Mouse (Mus musculus): ENCODE measurements around the gene Rnasek. TPM values are rescaled to one million over a fixed set of nuclear protein-coding genes. Genes with fewer than 3 reads are reported as not detected.

Rnasek gene
- total RNA-seq, 2 experiments from 2014 or later, result 269 to 280 TPM

DNA sequence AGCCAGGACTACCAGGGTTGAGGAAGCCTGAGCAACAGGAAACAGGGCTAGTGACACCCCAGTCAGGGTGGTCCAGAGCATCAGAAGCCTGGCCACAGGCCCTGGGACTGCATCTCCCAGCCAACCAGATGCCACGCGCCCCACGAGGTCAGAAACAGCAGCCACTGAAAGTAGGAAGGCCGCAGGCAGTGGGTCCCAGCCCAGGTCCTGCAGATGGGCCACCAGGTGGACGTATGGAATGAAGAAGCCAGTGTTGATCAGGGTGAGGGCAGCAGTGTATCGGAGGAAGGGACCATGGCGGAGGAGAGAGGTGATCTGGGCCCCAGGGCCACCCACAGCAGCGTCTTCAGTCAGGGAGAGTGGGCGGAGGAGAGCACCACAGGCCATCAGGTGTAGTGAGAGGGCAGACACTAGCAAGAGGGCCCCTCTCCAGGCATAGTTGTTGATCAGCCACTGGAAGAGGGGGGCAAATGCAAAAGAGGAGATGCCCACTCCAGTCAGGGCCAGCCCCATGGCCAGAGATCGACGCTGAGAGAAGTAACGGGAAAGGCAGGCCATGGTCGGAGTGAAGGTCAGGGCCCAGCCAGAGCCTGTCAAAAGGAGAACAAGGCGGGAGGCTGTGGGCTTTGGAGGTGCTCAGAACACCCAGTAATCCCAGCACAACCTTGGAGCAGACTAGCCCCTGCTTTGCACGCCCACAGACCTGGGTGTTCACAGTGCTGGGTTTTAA, 20.7 kb downstream of the Rnasek start:
- no peak for DNase-seq (ENCODE audit: low spot score in 2 of 2)

DNA sequence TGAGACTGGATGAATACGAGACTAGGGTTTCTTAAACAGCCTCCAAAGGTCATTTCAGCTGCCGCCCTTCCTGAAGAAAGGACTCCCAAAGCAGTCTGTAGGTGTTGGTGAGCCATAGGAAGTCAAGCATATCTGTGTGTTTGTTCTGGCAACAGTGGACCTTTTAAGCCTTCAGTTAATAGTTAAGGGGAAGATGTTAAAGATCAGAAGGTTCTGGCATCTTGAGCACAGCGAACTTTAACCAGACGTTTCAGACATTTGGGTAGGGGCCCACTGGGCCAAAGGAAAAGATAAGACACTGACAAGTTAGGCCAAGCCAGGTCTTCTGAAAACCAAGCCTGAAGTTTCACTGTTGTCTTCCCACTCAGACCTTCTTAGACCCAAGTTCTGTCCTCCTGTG, 21.6 kb downstream of the Rnasek start:
- no peak for DNase-seq (ENCODE audit: low spot score in 2 of 2)

- DNase-seq (ENCODE audit: low spot score in 2 of 2), result no peak
These were observed 23.5 kb downstream of the Rnasek start for GRCm38 (mm10) chr11:70216103-70216502.

DNA sequence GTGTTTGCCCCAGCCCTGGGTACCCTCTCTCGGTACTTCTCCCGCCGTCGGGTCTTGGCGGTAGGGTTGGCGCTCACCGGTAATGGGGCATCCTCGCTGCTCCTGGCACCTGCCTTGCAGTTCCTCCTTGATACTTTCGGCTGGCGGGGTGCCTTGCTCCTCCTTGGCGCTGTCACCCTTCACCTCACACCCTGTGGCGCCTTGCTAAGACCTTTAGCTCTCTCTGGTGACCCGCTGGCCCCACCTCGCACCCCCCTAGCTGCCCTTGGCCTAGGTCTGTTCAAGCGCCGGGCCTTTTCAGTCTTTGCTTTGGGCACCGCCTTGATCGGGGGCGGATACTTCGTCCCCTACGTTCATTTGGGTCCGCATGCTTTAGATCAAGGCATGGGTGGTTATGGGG, 24.3 kb downstream of the Rnasek start:
- no peak for DNase-seq (ENCODE audit: low spot score in 2 of 2)

- DNase-seq (ENCODE audit: low spot score in 2 of 2), result no peak
These were observed 24.8 kb downstream of the Rnasek start for GRCm38 (mm10) chr11:70214856-70215209.

- DNase-seq (ENCODE audit: low spot score in 2 of 2), result no peak
These were observed 25.3 kb downstream of the Rnasek start for GRCm38 (mm10) chr11:70214191-70214855.

- no peak for DNase-seq (ENCODE audit: low spot score in 2 of 2)
These were observed 25.9 kb downstream of the Rnasek start for GRCm38 (mm10) chr11:70213736-70214135.

DNA sequence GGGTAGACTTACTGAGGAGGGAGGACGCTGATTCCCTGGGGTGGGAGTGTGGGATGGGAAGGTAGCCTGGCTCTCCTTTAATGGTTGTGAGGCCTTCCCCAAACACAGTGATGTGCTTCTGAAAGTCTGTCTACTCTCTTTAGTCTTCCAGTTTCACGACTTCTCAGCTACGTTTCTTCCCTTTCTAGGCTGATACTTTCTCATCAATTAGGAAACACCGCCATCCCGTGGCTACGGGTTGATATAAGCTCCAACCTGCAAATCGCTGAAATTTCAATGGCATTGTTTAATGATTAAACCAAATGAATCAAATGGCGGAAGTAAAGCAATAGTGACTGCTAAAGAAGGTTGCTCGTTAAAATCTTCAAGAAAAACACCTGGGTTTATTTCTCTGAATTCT, 26.7 kb downstream of the Rnasek start:
- DNase-seq (ENCODE audit: low spot score in 2 of 2), result peak; percentile 66 to 71

DNA sequence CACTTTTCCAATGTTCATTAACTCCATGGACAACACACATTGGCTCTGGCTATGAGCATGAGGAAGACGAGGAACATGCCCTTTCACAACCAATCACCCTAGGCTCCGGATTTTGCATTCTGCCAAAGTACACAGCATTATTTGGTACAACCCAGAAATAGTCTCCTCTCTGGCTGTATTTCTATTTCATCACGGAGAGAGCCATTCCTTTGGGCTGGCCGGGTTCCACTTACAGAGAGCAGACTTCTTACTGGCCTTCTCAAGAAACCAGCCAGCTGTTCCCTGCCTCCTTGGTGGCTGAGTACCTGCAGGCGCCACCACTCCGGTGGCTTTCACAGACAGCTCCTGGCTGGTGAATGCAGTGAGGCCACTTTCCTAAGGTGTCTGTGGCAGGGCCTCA, 27.2 kb downstream of the Rnasek start, which contains the start of gene Slc16a11:
TSS of gene Slc16a11 (plus strand) at position 330 of the 400 bp plus-strand sequence.
- DNase-seq (ENCODE audit: low spot score in 2 of 2), result no peak

DNA sequence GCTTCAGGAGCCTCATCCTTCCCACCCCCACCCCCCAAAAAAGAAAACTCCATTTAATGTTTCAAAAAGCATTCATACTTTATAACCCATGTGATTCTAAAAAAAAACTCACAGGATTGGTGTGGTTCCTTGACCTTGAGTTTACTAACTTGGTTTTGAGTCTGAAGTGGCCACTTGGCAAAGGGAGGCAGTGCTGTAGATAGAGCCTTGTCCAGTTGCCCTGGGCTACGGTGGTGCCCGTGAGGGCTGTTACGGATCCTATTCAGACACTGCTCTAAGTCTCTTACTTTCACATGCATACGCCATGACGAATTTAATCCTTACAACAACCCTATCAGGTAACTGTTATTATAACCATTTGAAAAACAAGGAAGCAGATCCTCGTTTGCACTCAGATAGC, 27.7 kb downstream of the Rnasek start:
- DNase-seq (ENCODE audit: low spot score in 2 of 2), result no peak

DNA sequence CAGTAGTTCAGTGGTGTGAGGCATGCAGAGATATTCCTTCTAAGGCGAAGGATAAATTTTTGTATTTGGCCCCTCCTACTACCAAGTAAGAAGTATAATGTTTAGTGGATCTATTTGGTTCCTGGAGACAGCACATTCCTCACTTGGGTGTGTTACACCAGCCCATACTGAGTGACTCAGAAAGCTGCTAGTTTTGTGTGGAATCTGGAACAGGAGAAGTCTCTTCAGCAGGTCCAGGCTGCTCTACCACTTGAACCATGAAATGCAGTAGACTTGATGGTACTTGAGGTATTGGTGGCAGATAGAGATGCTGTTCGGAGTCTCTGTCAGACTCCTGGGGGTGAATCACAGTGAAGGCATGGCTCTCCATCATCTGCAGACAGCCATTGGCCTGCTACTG, 29.0 kb downstream of the Rnasek start:
- no peak for DNase-seq (ENCODE audit: low spot score in 2 of 2)

- no peak for DNase-seq (ENCODE audit: low spot score in 2 of 2)
These were observed 30.8 kb downstream of the Rnasek start for GRCm38 (mm10) chr11:70208778-70209388.

GRCm38 (mm10) chr11:70207283-70207682, 32.4 kb downstream of the Rnasek start:
- no peak for DNase-seq (ENCODE audit: low spot score in 2 of 2)

DNA sequence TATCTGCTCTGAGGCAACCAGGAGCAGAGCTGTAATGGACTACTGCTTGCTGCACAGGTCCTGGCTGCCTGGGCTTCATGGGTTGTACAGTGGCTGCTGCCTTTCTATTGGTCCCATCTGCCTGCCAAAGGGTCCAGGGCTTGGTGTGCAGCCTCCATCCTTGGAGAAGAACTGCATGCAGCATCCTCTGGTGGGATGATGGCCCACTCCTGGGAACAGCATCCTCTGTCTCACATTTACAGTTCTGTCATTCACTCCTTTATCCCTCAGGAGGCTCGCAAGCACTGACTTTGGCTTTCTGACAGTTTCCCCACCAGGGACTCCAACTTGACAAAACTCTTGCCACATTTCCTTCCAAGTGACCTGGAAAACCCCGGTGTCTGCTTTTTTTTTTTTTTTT, 32.8 kb downstream of the Rnasek start:
- no peak for DNase-seq (ENCODE audit: low spot score in 2 of 2)

DNA sequence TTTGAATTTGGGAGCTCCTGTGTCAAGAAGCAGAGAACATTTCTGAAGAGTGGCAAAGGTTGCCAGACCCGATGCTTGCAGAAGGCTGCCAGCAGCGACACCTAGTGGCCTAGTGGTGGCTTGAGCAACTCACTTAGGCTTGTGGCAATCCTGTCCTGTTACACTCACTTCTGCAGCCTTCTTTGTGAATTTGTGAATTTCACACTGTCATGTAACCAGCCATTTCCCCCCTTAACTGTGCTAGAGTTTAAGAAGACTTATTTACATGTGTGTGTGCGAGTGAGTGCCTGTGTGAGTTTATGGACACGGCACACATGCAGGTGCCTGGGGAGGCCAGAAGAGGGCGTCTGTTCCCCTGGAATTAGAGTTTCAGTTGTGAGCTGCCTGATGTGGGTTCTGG, 38.0 kb downstream of the Rnasek start:
- DNase-seq (ENCODE audit: low spot score in 2 of 2), result peak; percentile 79 to 85

DNA sequence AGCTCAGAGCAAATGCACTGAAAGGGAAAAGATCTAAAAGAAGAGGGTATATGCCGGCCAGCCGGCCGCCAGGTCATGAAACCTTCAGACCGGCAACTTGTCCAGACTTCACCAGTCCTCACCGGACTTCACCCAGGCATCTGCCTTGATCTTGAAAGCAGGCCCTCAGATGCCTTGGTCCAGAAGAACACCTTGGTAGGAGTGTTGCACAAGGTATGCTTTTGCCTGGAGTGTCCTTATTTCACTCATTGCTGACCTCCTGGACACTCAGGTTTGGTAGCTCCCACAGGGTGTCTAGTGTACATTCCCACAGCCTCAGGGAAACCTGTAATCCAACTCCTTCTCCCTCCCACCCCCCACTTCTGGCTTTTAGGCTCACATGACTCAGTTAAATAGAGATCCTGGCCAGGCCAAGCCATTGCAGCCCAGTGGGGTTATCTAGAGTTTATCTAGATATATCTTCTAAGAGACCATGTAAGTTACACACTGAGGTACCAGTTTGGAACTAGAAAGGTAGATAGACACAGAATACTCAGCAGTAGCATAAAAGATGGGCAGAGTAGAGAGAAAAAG, 39.5 kb downstream of the Rnasek start:
- DNase-seq (ENCODE audit: low spot score in 2 of 2), result no peak

GRCm38 (mm10) chr11:70199107-70199506, 40.5 kb downstream of the Rnasek start:
- DNase-seq (ENCODE audit: low spot score in 2 of 2), result no peak

DNA sequence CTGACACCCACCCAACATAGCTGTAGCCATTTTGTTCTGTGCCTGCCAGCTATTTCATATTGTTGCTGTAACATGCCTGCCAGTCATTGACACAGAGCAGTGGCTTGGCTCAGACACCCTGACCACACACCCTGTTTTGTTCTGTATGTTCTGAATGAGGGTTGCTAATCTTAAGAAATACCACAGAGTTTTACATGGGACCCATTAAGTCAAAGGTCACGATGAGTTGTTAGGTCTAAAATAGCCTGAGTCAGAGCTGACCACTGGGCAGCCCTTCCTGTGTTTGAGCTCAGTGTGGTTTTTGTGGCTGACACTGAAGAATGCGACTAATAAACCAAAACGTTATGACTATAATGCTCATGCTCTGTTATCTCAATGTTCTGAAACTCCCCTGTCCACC, 41.3 kb downstream of the Rnasek start:
- DNase-seq (ENCODE audit: low spot score in 2 of 2), result no peak

DNA sequence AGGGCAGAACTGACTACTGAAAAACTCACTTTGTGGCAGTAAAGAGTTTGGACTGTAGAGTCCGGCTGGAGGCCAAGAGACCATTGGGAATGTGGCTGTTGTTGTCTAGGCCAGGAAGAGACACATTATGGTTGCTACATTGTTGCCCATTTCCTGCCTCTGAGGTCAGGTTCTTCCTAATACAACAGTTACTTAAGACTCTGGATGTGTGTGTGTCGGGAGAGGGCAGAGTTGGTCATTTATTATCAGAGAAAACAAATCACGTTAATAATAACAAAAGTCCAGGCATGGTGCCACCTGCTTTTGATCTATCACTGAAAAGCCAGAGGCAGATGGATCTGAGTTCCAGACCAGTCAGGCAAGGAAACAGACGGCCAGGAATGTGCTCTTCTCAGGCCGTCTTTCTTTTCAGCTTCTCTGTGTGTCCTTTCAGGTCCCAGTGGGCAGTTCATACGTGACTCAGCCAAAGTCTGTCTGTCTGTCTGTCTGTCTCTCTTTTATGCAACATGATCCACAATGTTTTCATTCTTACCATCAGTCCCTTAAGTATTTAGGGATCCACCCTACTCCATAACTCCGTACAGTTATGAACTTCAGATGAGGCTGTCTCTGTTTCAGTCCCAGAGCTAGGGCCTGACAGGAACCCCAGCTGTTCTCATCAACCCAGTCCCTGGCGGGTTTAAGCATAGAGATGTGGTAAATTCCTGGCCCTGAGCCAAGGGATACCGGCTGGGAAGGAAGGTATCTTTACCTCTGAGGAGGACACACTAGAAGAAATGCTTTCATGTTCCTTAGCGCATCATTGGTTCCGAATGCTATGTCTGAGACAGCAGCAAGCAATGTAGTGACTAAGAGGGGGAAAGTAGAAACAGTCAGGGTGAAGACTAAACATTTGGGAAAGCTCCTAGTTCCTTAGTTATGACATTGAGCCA, 46.0 kb downstream of the Rnasek start:
- DNase-seq (ENCODE audit: low spot score in 2 of 2), result no peak

- no peak for DNase-seq (ENCODE audit: low spot score in 2 of 2)
These were observed 47.5 kb downstream of the Rnasek start for GRCm38 (mm10) chr11:70192157-70192556.

DNA sequence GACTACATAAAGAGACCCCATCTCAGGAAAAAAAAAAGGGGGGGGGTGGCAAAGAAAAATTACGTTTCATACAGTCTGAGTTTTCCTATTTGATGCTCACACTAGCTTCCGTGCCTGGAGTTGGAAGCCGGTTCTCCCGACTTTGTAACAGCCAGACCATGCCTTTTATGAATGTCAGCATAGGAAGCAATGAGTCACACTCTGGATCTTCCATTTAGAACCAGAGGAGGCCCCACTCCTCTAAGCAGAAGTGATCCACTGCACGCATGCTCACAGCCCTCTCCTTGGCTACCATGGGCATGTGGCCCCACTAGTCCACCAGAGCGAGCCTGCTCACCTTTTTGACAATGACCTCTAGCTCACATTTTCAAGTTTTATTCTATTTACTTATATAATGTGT, 48.5 kb downstream of the Rnasek start:
- no peak for DNase-seq (ENCODE audit: low spot score in 2 of 2)
